Mouse (Mus musculus) CH12.LX (cell line): ENCODE measurements around the gene Ttll11. TPM values are rescaled to one million over a fixed set of nuclear protein-coding genes. Genes with fewer than 3 reads are reported as not detected.
A peak's percentile ranks its signal among the peaks of the same experiment; 100 is the strongest.

ENCODE experiments used
- DNase-seq: peaks from one replicate; pipeline ENCODE4 v3.0.0-alpha.2; 2013; ENCODE audit errors: extremely low read depth
- H3K27ac ChIP-seq: 2 replicates; pipeline ENCODE4 v1.5.1; 2012; ENCODE audit warnings: low read depth, mild to moderate bottlenecking, control low read depth, moderate library complexity; ENCODE audit not compliant: insufficient read depth
- H3K27me3 ChIP-seq: replicated peaks from 2 replicates; pipeline ENCODE3; 2012; ENCODE audit warnings: inconsistent platforms
- H3K36me3 ChIP-seq, 2 experiments: replicated peaks in 1 of 2; 2 replicates each; pipeline versions ENCODE3 to v1.6.1; 2012; ENCODE audit warnings: inconsistent platforms in 1 of 2, low read length in 1 of 2, mild to moderate bottlenecking in 1 of 2, mixed read lengths in 1 of 2, moderate library complexity in 1 of 2; ENCODE audit not compliant: control insufficient read depth in 1 of 2, insufficient read depth in 1 of 2
- H3K4me1 ChIP-seq, 2 experiments: 2 replicates each; pipeline ENCODE4 v1.6.1; 2012; ENCODE audit warnings: inconsistent platforms in 1 of 2, moderate library complexity in 1 of 2; ENCODE audit not compliant: insufficient read depth in 2 of 2, control insufficient read depth in 1 of 2
- H3K4me2 ChIP-seq: 2 replicates; pipeline ENCODE4 v1.6.1; 2012; ENCODE audit warnings: low read depth, mild to moderate bottlenecking, control low read depth; ENCODE audit not compliant: poor library complexity, insufficient read depth, severe bottlenecking
- H3K4me3 ChIP-seq, 3 experiments: fragments of 150-350 bp in 1 of 3; sonication (generic) in 1 of 3; replicated peaks in 1 of 3; 2 replicates each; pipeline versions ENCODE3 to v1.5.1; 2011 to 2012; ENCODE audit warnings: low read depth in 2 of 3, low read length in 2 of 3, mild to moderate bottlenecking in 2 of 3, moderate library complexity in 2 of 3, control low read depth in 1 of 3, improper control_type of control experiment in 1 of 3, inconsistent platforms in 1 of 3, mixed read lengths in 1 of 3; ENCODE audit not compliant: poor library complexity in 1 of 3
- H3K79me2 ChIP-seq: replicated peaks from 2 replicates; pipeline ENCODE4 v1.6.1; 2012; ENCODE audit warnings: mild to moderate bottlenecking, moderate library complexity; ENCODE audit not compliant: control insufficient read depth, poor library complexity, insufficient read depth, severe bottlenecking; ENCODE audit errors: extremely low read depth
- H3K9ac ChIP-seq: 2 replicates; pipeline ENCODE4 v1.6.1; 2012; ENCODE audit warnings: low read depth, mild to moderate bottlenecking, control low read depth, moderate library complexity; ENCODE audit not compliant: insufficient read depth
- H3K9me3 ChIP-seq: replicated peaks from 2 replicates; pipeline ENCODE3; 2012; ENCODE audit warnings: low read length, inconsistent platforms, mixed read lengths
- CHD1 ChIP-seq: IDR thresholded peaks from 2 replicates; pipeline ENCODE4 v1.6.1; 2012; ENCODE audit warnings: low read depth, low read length, improper control_type of control experiment, inconsistent platforms
- CHD2 ChIP-seq: IDR thresholded peaks from 2 replicates; pipeline ENCODE4 v1.6.1; 2011; ENCODE audit warnings: low read length, improper control_type of control experiment
- CTCF ChIP-seq, 2 experiments: IDR thresholded peaks in 1 of 2; conservative IDR thresholded peaks in 1 of 2; 2 replicates each; pipeline ENCODE4 v1.5.1; 2011 to 2012; ENCODE audit warnings: low read depth in 2 of 2, low read length in 2 of 2, improper control_type of control experiment in 1 of 2, inconsistent platforms in 1 of 2, mild to moderate bottlenecking in 1 of 2, moderate library complexity in 1 of 2
- E2F4 ChIP-seq: IDR thresholded peaks from 2 replicates; pipeline ENCODE4 v1.6.1; 2011; ENCODE audit warnings: low read depth, low read length, improper control_type of control experiment; ENCODE audit not compliant: insufficient replicate concordance
- ELF1 ChIP-seq: IDR thresholded peaks from 2 replicates; pipeline ENCODE4 v1.6.1; 2014; ENCODE audit warnings: low read depth, mild to moderate bottlenecking, inconsistent platforms, low read length, improper control_type of control experiment
- ETS1 ChIP-seq: conservative IDR thresholded peaks from 2 replicates; pipeline ENCODE4 v1.6.1; 2012; ENCODE audit warnings: low read depth, mild to moderate bottlenecking, inconsistent platforms, low read length, improper control_type of control experiment, moderate library complexity
- GABPA ChIP-seq: IDR thresholded peaks from 2 replicates; pipeline ENCODE4 v1.6.1; 2012; ENCODE audit warnings: low read depth, low read length, improper control_type of control experiment, inconsistent platforms; ENCODE audit not compliant: insufficient replicate concordance
- HCFC1 ChIP-seq: IDR thresholded peaks from 2 replicates; pipeline ENCODE4 v1.6.1; 2012; ENCODE audit warnings: low read depth, mild to moderate bottlenecking, inconsistent platforms, low read length, improper control_type of control experiment
- IRF4 ChIP-seq: IDR thresholded peaks from 2 replicates; pipeline ENCODE4 v1.6.1; 2014; ENCODE audit warnings: low read depth, mild to moderate bottlenecking, inconsistent platforms, low read length, improper control_type of control experiment
- JUN ChIP-seq: IDR thresholded peaks from 2 replicates; pipeline ENCODE4 v1.6.1; 2011; ENCODE audit warnings: low read depth, mild to moderate bottlenecking, low read length, improper control_type of control experiment, moderate library complexity; ENCODE audit not compliant: insufficient read depth
- JUND ChIP-seq: conservative IDR thresholded peaks from 2 replicates; pipeline ENCODE4 v1.6.1; 2011; ENCODE audit warnings: low read depth, low read length, improper control_type of control experiment
- KAT2A ChIP-seq: IDR thresholded peaks from 2 replicates; pipeline ENCODE4 v1.6.1; 2012; ENCODE audit warnings: low read length, improper control_type of control experiment, inconsistent platforms; ENCODE audit not compliant: insufficient replicate concordance
- MAX ChIP-seq: IDR thresholded peaks from 2 replicates; pipeline ENCODE4 v1.6.1; 2011; ENCODE audit warnings: low read length, improper control_type of control experiment
- MXI1 ChIP-seq: IDR thresholded peaks from 2 replicates; pipeline ENCODE4 v1.6.1; 2011; ENCODE audit warnings: mild to moderate bottlenecking, low read depth, low read length, improper control_type of control experiment
- NELFE ChIP-seq: IDR thresholded peaks from 2 replicates; pipeline ENCODE4 v1.6.1; 2011; ENCODE audit warnings: low read depth, low read length, improper control_type of control experiment
- PAX5 ChIP-seq: IDR thresholded peaks from 2 replicates; pipeline ENCODE4 v1.6.1; 2012; ENCODE audit warnings: low read length, inconsistent platforms, mixed read lengths
- POLR2A ChIP-seq: IDR thresholded peaks from 2 replicates; pipeline ENCODE4 v1.6.1; 2011; ENCODE audit warnings: low read depth, mild to moderate bottlenecking, improper control_type of control experiment, low read length
- RAD21 ChIP-seq: IDR thresholded peaks from 2 replicates; pipeline ENCODE4 v1.6.1; 2011; ENCODE audit warnings: low read depth, mild to moderate bottlenecking, low read length, improper control_type of control experiment, moderate library complexity
- RCOR1 ChIP-seq: conservative IDR thresholded peaks from 2 replicates; pipeline ENCODE4 v1.6.1; 2012; ENCODE audit warnings: low read depth, mild to moderate bottlenecking, inconsistent platforms, low read length, improper control_type of control experiment
- TCF12 ChIP-seq: IDR thresholded peaks from 2 replicates; pipeline ENCODE4 v1.6.1; 2014; ENCODE audit warnings: low read depth, mild to moderate bottlenecking, inconsistent platforms, low read length, improper control_type of control experiment
- USF1 ChIP-seq: IDR thresholded peaks from 2 replicates; pipeline ENCODE4 v1.6.1; 2014; ENCODE audit warnings: low read depth, mild to moderate bottlenecking, inconsistent platforms, low read length, improper control_type of control experiment
- USF2 ChIP-seq: conservative IDR thresholded peaks from 2 replicates; pipeline ENCODE4 v1.6.1; 2011; ENCODE audit warnings: low read depth, low read length, improper control_type of control experiment
- ZC3H11A ChIP-seq: IDR thresholded peaks from 2 replicates; pipeline ENCODE4 v1.6.1; 2012; ENCODE audit warnings: low read depth, mild to moderate bottlenecking, inconsistent platforms, low read length, improper control_type of control experiment
- ZKSCAN1 ChIP-seq: IDR thresholded peaks from 2 replicates; pipeline ENCODE4 v1.6.1; 2012; ENCODE audit warnings: low read depth, inconsistent platforms, low read length, improper control_type of control experiment, borderline replicate concordance
- ZMIZ1 ChIP-seq: IDR thresholded peaks from 2 replicates; pipeline ENCODE4 v1.6.1; 2012; ENCODE audit warnings: low read depth, mild to moderate bottlenecking, inconsistent platforms, low read length, improper control_type of control experiment
- ZNF384 ChIP-seq: IDR thresholded peaks from 2 replicates; pipeline ENCODE4 v1.6.1; 2012; ENCODE audit warnings: low read depth, low read length, improper control_type of control experiment, inconsistent platforms
- dilution Hi-C: fragments of 300-500 bp; cut with MboI; formaldehyde crosslinking; loops from 2 replicates; pipeline ENCODE4 v1.14.3; 2020; ENCODE audit warnings: low sequenced_read_pairs; ENCODE audit not compliant: extremely low pct_unique_long_range_greater_than_20kb, extremely low pct_ligation_motif_present
- in situ Hi-C: fragments of 300-500 bp; cut with MboI; formaldehyde crosslinking; loops from 3 replicates; pipeline ENCODE4 v1.14.3; 2019; ENCODE audit warnings: low sequenced_read_pairs, low pct_ligation_motif_present, low pct_unique_long_range_greater_than_20kb, mixed read lengths
- polyA plus RNA-seq: library from polyadenylated mRNA; unstranded; fragments of >175 nt; gene quantifications from 2 replicates; pipeline ENCODE4 v1.2.1, GENCODE M21; 2012; ENCODE audit warnings: low read depth; ENCODE audit not compliant: insufficient read length
- total RNA-seq, 2 experiments: library from RNA; depleted of rRNA; stranded (reverse); fragments of 300-350 nt in 1 of 2; fragments of >200 nt in 1 of 2; gene quantifications; 2 replicates each; pipeline ENCODE4 v1.2.3; 2012 to 2014

Ttll11 gene
- total and polyA plus RNA-seq, 3 experiments = 0.04 to 0.31 (median 0.11) TPM

- Histone ChIP-seq H3K4me3 (peak overlapping the region; percentile 61 to 95 (median 87)), H3K27ac (no peak overlapping the region), H3K79me2 (no peaks in the 10 kb centered on the region), H3K4me2 (peak overlapping the region; percentile 83), H3K27me3 (peaks cover 8% of the 10 kb centered on the region), H3K9me3 (no peaks in the 10 kb centered on the region), H3K4me1 (peaks cover 9 to 22% of the 10 kb centered on the region in 2 experiments; a peak in 3 of 4 replicates), H3K9ac (peak overlapping the region; percentile 83), H3K36me3 (peaks cover 0 to 17% of the 10 kb centered on the region in 2 experiments)
- dilution Hi-C loops (no loop called here), in situ Hi-C loops (no loop called here)
- TF ChIP-seq CHD1 = no peak
- no peak for TF ChIP-seq ZKSCAN1
- no peak for TF ChIP-seq USF1
- TF ChIP-seq RCOR1 = no peak
- no peak for TF ChIP-seq MXI1
- no peak for TF ChIP-seq POLR2A
- no peak for TF ChIP-seq ZMIZ1
- no peak for TF ChIP-seq IRF4
- no peak for TF ChIP-seq E2F4
- TF ChIP-seq HCFC1 = no peak
- TF ChIP-seq MAX = no peak
- TF ChIP-seq JUND = no peak
- no peak for TF ChIP-seq ZNF384
- DNase-seq = peak; percentile 63
These were observed 1.3 kb downstream of the Ttll11 start for GRCm38 (mm10) chr2:35978276-35978933.

GRCm38 (mm10) chr2:35977749-35978148, 2.0 kb downstream of the Ttll11 start:
- dilution Hi-C loops = no loop called here
- DNase-seq = no peak
- in situ Hi-C loops = no loop called here

More at GRCm38 (mm10) chr2:35977749-35978148, 2.0 kb downstream of the Ttll11 start:
- peaks cover 0 to 17% of the 10 kb centered on the region in 2 experiments for H3K36me3 ChIP-seq
- H3K4me1 ChIP-seq = peaks cover 9 to 22% of the 10 kb centered on the region in 2 experiments; a peak in 3 of 4 replicates
- H3K4me2 ChIP-seq = peak overlapping the region; percentile 83
- H3K27ac ChIP-seq = no peak overlapping the region
- H3K4me3 ChIP-seq = peak overlapping the region in 1 of 3 experiments; percentile 87
- H3K79me2 ChIP-seq = no peaks in the 10 kb centered on the region
- no peaks in the 10 kb centered on the region for H3K9me3 ChIP-seq
- peak overlapping the region; percentile 83; the same call in 1 of the 2 replicates for H3K9ac ChIP-seq
- H3K27me3 ChIP-seq = peaks cover 7% of the 10 kb centered on the region
- no peak for TF ChIP-seq CHD2
- no peak for TF ChIP-seq MAX
- no peak for TF ChIP-seq CTCF (conservative IDR thresholded peaks at IDR 0.05 in 1 of 2, IDR thresholded peaks at IDR 0.05 in 1 of 2; ENCODE audit: low read depth in 2 of 2, low read length in 2 of 2)
- no peak for TF ChIP-seq CHD1
- no peak for TF ChIP-seq ZC3H11A
- no peak for TF ChIP-seq KAT2A
- TF ChIP-seq ZKSCAN1 = no peak
- TF ChIP-seq ELF1 = no peak
- TF ChIP-seq ETS1 = no peak
- no peak for TF ChIP-seq NELFE
- no peak for TF ChIP-seq PAX5
- TF ChIP-seq JUND = no peak
- TF ChIP-seq RAD21 = no peak
- no peak for TF ChIP-seq TCF12
- no peak for TF ChIP-seq JUN
- no peak for TF ChIP-seq USF2
- no peak for TF ChIP-seq GABPA
- no peak for TF ChIP-seq IRF4
- TF ChIP-seq, all 38 proteins: peak for 0
